Mouse (Mus musculus) CH12F3 (cell line): ENCODE data around the gene Dhx37.

Experiments
- in situ Hi-C: fragments of 300-500 bp; cut with MboI; formaldehyde crosslinking; loops from 2 replicates; pipeline ENCODE4 v1.14.3; 2020; ENCODE audit warnings: low sequenced_read_pairs

The Dhx37 gene

DNA sequence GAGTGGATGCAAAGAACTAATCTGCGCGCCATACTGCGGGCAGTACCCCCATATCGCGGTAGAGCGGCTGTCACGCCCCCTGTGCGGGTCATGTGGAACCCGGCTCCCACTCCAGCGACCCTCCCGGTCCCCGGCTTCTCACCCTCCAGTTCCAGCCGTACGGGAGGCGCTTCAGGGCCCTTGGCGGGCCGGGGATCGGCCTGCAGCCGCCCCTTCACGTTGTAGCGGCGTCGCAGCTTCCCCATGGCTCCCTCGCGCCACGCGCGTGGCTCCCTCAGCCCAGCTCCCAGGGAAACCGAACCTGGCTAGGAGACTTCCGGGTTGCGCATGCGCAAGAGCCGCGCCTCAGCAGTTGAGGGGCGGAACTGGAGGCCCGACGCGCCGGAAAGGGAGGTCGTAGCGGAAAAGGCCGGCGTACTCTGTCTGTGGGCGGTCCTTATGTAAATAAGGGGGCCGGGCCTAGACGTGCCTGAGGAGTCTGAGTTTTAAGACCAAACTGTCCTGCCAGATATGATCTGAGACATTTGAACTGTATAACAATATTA is at the start of gene Dhx37:
Dhx37 (minus strand) TSS at position 329 of the 545 bp plus-strand sequence.
- in situ Hi-C loops = no loop called here

DNA sequence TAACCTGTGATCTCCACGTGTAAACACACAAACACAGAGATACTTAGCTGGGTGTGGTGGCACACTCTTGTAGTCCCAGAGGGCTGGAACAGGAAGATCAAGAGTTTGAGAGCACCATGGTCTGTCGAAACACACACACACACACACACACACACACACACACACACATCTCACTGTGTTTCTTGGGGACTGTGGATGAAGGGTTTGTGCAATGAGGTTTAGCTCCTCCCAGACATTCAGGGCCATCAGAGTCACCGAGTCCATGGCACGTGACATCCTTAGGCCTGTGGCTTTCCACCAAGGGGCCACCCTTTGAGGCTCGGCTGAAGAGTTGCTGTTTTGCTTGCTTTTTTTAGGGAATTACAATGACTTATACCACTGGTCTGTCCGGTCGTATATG is 48.6 kb upstream of the Dhx37 start:
- in situ Hi-C loops = no loop called here

DNA sequence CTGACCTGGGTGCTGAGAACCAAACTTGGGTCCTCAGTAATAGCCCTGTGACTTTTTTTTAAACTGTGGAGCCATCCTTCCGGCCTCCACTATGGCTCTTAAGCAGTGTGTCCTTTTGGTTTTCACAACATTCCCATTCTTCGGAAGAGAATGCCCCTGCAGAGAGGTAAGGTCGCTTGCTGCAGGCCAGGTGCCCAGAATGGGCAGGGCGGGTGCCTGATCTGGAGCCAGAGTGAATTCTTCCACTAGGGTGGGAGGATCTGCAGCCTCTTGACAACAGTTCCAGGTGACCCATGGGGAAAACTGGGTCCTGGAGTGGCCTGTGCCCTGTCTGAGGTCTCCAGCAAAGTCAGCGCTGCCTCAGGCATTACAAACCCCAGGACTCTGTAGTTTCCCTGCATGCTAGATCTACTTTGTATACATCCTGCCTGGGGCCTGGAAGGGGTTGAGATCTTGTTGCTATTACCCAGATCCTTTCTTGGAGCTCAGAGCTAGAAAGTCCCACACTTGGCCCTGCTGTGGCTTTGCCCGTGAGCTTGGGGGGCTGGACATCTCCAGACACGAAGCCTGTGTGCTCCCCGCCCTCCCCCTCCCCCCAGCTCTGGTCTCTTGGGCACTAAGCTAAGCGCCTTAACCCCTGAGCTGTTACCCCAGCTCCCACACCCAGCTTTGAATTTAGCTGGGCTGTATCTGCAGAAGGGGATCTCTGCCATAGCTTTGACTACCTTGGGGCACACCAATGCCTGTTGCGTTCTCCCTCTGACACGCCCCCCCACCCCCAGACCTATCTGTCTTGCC is 46.7 kb upstream of the Dhx37 start:
- in situ Hi-C loops = no loop called here

DNA sequence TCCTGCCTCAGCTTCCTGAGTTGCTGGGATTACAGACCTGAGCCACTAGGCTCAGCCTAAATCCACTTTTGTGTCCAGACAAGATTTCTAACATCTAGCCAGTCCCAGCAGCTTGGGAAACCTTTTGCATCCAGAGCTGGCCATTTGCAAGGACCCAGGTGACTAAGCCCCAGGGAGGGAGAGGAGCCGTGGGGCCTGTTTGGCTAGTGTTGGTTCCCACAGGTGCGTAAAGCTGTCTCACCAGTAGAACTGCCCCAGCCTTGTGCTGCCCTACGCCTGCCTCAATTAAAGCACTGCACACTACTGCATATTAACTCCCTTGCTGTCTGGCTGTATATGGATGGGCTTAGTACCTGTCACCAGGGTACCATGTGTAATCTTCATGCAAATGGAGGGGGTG is 45.5 kb upstream of the Dhx37 start:
- in situ Hi-C loops = no loop called here

DNA sequence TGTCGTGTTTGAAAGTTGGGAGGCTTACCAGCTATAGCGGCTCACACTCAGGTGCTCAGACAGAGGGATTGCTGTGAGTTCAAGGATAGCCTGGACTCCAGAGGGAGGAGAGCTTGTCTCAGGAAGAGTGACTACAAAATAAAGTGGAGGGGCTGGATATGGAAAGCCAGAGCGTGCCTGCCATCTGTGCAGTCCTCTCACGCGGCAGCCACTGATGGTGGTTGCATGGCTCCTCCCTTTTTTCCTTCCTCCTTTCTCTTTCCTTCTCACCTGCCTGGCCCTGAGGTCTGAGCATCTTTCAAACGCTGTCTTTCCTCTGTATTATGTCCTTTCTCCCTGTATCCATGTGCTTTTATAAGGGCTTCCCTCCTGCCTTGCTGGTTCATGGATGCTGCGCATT is 44.1 kb upstream of the Dhx37 start:
- in situ Hi-C loops = no loop called here

DNA sequence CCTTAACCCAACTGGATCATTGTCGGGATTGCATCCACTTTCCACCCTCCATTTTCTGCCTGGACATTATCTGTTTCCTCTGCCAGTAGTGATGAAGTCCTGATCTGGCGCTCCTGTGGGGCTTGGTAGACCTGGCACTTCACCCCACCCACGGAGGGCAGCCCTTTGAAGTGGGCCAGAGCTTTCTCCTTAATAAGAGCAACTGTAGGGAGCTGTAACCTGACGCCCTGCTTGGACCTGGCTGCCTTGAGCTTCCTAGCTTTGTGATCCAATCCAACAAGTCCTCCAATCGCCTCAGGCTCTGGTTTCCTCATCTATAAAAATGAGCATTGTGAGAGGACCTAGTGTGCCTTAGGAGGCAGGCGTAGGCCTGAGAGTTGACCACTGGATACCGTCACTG is 43.6 kb upstream of the Dhx37 start:
- in situ Hi-C loops = no loop called here

DNA sequence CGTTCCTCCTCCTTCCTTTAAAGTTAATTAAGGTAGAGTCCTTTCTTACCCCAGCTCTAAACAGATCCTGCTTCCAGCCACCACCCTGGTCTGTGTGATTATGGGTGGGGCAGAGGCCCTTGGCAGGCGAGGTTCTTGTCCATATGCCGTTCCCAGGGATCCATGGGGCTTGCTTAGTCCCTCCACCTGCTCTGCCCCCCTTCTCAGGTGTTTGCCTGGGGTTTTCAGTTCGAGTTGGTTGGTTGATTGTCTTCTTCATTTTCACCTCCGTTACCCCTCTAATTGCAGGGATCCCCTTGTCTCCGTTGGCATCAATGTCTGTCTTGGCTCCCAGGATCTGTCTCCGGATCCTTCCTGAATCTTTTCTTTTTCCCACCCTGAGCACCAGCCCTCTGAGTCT is 42.9 kb upstream of the Dhx37 start:
- in situ Hi-C loops = no loop called here

DNA sequence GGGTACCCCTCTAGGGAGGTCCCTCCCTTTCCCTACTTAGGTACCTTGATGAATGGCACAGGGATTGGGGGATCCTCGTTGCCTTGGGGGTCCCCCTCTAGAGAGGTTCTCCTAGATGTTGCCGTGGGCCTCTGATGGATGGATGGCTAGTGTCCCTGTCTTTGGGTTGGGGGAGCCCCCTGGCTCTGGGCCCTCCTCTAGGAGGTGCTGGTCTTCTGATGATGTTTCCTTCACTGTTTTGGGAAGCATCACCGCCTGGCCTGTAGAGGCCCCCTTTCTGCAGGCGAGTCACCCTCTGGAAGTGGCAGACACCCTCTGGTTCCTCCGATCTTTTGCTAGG is 42.3 kb upstream of the Dhx37 start:
- in situ Hi-C loops = no loop called here

DNA sequence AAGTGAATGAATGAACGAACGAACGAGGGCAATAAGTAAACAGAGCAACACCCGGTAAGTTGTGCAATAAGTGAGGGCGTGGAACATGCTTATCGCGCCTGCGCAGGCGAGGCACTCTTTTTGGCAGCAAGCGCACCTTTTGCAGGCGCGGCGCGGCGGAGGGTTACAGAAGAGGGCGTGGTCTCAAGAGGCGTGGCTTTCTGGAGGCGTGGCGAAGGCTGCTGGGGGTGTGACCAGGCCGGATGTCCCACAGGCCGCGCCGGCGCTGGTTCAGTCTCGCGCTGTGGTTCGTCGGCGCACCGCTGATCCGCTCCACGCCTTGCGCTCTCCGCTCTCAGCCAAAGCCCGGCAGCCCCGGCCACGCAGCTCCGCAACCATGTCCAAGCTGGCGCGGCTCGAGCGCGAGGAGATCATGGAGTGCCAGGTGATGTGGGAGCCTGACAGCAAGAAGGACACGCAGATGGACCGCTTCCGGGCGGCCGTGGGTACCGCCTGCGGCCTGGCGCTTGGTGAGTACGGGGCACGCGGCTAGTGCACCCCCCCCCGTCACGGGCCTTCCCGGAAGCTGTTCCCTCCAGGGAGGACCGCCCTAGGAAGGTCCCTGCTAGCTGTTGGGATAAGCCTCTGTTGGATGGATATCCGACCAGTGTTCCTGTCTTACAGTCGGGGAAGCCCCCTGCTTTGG is 41.8 kb upstream of the Dhx37 start, which contains the start of gene Aacs:
Aacs (plus strand) TSS at position 214 of the 685 bp plus-strand sequence.
- in situ Hi-C loops = no loop called here

DNA sequence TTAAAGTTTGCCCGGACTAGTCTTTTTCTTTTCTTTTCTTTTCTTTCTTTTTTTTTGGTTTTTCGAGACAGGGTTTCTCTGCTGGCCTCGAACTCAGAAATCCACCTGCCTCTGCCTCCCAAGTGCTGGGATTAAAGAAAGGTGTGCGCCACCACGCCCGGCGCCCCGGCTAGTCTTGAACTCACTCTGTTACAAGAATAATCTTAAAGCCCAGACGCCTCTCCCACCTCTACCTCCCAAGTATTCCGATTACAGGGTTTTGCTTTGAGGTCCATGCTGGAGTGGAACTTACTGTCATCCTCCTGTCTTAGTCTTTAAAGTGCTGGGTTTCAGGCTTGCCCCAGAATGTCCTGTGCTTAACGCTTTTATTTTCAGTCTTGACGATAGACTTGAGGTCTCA is 41.1 kb upstream of the Dhx37 start:
- in situ Hi-C loops = no loop called here

DNA sequence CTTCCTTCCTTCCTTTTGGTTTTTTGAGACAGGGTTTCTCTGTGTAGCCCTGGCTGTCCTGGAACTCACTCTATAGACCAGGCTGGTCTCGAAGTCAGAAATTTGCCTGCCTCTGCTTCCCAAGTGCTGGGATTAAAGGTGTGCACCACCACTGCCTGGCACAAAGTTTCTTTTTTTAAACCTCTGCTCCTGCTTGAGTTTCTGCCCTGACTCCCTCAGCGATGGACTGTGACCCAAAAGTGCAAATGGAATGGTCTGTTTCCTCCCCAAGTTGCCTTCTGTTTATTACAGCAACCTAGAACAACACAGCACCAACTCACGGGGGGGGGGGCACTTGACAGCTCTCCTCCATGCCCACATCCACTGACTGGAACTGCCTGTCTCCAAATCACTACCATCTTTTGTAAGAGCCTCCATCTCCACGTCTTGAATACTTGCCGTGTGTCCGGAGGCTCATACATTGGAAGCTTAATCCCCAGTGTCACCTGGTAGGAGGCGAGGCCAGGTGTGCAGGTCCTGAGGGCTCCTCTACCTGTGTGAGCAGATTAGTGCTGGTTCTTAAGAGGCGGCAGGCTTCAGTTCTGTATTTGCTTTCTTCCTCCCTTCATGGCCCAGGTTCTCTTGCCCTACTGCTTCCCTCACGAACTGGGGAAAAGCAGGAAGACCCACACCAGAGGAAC is 39.0 kb upstream of the Dhx37 start:
- in situ Hi-C loops = no loop called here

DNA sequence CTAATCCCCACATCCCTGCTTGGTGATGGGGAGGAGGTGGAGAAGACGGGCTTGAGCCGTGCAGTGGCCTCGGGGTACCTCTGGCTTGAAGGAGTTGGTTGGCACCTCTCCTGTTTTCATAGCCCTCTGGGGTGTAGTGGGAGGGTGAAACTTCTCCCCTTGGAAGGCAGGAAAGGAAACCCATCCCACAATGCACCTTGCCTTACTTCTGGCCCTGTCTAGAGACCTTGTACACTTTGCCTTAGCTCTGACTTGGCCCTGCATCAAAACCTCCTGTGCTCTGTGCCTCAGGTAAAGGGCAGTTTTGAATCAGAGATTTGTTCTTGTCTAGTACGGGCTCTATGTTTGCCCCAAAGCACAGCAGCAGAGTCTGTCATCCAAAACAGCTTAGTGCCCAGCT is 36.8 kb upstream of the Dhx37 start:
- in situ Hi-C loops = no loop called here

DNA sequence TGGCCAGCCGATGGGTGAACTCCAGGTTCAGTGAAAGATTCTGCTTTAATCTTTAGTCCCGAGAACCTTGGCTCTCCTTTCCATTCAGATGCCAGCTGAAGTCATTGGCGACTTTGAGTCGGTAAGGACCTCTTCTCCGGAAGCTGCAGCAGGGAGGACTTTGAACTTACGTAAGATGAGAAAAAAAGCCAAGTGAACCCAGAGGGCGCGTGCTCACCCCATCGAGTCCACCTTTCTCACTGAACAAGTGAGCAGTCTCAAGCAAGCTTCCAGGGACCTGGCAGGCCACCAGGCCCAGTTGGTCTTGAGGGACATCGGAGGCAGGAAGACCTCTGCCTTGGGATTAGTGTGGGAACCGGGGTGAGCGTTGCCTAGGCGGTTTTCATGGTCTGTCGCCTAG is 33.3 kb upstream of the Dhx37 start:
- in situ Hi-C loops = no loop called here

DNA sequence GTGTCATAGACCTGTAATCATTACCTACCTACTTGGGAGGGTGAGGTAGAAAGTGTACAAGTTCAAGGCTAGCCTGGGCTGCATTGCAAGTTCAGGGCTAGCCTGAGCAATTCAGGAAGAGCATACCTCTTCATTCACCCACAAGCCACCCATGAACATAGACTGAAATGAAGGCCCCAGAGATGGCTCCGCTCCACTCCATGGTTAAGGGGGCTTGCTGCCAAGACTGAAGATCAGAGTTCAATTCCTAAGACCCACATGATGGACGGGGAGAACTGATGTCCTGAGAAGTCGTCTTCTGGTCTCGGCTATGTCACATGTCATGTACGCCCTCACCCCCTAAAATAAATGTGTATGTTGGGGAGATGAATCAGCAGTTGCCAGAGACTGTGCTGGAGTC is 32.6 kb upstream of the Dhx37 start:
- in situ Hi-C loops = no loop called here

DNA sequence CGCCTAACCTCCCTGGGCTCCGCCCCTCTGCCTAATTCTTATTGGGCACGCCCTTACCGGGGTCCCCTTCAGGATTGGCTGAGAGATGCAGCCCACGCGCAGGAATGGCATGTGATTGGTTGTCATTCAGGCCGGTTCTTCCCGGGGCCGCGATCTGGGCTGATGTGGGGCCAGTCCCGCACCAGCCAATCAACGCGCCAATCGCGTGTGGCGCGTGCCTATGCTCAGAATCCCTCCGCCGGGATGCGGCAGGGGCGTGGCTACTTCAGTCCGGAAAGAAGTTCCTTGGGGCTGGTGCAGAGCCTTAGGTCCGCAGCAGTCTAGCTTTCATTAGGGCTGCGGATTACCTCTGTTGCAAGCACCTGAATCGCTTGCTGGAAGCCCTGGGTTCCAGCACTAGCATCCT is 31.8 kb upstream of the Dhx37 start:
- in situ Hi-C loops = no loop called here

DNA sequence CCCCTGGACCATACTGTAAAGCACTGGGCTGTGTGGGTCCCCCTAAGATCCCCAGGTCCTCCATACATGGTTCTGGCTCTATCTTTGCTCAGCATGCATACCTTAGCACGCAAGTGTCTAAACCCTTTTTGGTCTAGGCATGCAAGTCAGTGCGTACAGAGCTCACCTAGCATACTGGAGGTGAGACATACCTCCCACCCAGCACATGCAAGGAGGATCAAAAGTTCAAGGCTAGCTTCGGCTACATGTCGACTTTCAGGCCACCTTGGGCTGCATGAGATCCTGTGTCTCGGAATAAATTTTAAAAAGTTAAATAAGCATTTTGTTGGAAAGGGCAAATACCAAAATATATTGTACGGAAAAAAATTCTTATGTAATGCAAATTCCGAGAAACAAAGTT is 31.3 kb upstream of the Dhx37 start:
- in situ Hi-C loops = no loop called here

DNA sequence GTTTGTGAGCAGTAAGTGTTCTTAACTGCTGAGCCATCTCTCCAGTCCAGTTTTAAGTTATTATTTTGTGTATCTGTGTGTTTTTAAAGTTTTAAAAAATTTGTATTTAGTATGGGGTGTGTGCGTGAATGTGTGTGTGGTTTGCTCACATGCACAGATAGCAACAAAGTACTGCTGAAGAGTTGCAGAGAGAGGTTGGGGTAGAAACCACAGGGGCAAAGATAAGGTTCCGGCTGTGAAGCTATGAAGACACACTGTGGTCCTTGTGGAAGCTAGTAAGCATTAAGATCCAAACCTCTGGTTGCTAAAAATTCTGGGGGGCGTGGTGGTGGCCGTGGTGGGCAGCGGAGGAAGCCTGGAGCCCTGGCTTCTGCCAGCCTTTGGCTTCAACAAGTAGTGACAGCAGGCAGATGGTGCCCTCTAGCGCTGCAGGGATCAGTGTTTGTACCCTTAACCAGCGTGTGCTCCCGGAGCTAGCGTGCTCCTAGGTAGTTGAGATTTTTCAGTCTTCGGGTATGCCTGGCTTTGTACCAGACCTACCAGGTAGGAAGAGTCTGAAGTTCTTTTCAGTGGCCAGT is 28.0 kb upstream of the Dhx37 start:
- in situ Hi-C loops = no loop called here

DNA sequence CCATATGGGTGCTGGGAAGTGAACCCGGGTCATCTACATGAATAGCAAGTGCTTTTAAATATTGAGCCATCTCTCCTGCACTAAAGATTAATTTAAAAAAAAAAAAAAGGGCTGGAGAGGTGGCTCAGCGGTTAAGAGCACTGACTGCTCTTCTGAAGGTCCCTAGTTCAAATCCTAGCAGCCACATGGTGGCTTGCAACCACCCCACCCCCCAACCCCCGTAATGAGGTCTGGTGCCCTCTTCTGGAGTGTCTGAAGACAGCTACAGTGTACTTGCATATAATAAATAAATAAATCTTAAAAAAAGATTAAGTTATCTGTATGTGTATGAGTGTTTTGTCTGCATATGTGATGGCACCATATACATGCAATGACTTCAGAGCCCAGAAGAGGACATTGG is 26.7 kb upstream of the Dhx37 start:
- in situ Hi-C loops = no loop called here

DNA sequence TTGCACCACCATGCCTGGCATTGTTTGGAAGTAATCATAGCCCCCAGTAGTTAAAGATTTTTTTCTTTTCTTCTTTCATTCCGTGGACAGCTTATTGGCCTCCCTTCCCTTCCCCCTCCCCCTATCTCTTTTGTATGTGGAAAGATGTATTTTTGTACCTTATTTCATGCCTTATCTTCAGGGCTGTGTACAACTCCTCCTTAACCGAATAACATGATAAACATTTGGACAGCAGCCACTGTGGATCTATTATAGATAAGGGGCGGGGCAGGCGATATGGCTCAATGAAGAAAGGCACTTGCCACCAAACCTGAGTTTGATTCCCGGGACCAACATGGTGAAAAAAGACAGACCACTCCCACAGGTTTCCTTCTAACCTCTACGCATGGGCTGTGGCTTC is 23.6 kb upstream of the Dhx37 start:
- in situ Hi-C loops = no loop called here

DNA sequence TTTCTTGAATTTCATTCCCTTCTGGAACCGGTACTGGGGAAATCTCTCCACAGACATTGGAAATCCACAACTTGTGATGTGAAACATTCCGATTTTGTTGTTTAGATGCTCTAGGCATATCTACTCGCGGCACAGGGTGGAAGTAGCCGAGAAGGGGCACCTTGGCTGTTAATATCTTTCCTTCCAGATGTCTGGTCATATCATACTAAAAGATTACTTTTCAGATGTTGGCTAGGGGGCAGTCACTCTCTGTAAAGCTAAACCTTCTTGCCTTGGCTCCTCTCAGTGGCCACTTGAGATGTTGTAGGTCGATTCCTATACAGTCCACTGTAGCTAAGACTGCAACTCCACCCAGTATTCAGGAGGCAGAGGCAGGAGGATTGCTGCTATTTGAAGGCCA is 22.2 kb upstream of the Dhx37 start:
- in situ Hi-C loops = no loop called here

DNA sequence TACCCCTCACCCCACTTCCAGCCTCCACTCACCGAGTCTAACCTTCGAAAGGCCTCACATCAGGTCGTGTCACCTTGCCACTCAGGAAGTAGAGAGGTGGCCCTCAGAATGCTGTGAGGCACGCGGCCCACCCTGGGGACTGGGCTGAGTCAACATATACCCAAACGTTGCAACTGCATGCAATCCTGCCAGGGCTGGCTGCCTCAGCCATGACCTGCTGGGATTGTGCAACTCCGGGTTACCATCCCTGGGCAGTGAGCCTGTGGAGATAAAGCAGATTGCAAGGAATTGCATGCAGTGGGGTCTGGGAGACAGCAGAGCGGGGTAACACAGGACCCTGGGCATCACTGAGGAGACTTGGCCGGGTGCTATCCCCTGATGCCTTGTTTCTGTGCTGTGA is 18.7 kb upstream of the Dhx37 start:
- in situ Hi-C loops = no loop called here
